Mouse (Mus musculus): ENCODE measurements around the gene Hmg20a. TPM values are rescaled to one million over a fixed set of nuclear protein-coding genes. Genes with fewer than 3 reads are reported as not detected.

The Hmg20a gene
- polyA plus RNA-seq, 1 experiment from 2014 or later: 57.2 TPM

Other genes starting within 250 kb of the Hmg20a start
- gene Peak1, start 542 bp upstream of the Hmg20a start, polyA plus RNA-seq (2015; fragmentation: Nextera tagmentation; extraction: Ambion mirVana): 10.2 and 11.8 TPM in 2 replicates

All from limb, embryonic 15.5 days (tissue).